In genomic region chr15:36371382-36371781, GRCm38 (mm10) we compare ENCODE assay signal across 13 mouse cellular contexts.
A peak's percentile ranks its signal among the peaks of the same experiment; 100 is the strongest.
DNase-seq lines count a peak whose midpoint lies in the region; ATAC-seq and TF ChIP-seq lines count a peak whose summit lies in the region.
"Had no signal": no experiment of that assay in that cellular context is flagged by ENCODE, and none has a peak within 500 bp of the region (broad histone marks: within the 10 kb centered on the region; RNA-seq: fewer than 3 reads in every experiment).

No protein-coding gene starts in this region.

- H3K4me1 ChIP-seq in midbrain, embryonic 11.5 days (ENCODE audit: control insufficient read depth, insufficient read depth, low read length) = peaks cover 7% of the 10 kb centered on the region
- peaks cover 10% of the 10 kb centered on the region for H3K4me1 ChIP-seq in midbrain, postnatal 0 days (ENCODE audit: insufficient read depth, low read length)
- peaks cover 39% of the 10 kb centered on the region for H3K4me1 ChIP-seq in kidney, embryonic 15.5 days
- H3K4me1 ChIP-seq in stomach, embryonic 15.5 days = peaks cover 14% of the 10 kb centered on the region

- no peak for ATAC-seq in midbrain, embryonic 11.5 days (ENCODE audit: low FRiP score)
- no peak for ATAC-seq in midbrain, postnatal 0 days (ENCODE audit: low FRiP score)
- no peak for ATAC-seq in kidney, embryonic 15.5 days (replicated peaks; ENCODE audit: low FRiP score)
- ATAC-seq in stomach, embryonic 15.5 days (ENCODE audit: insufficient read depth, low FRiP score, low read depth) = 0 out of 2 replicates have a peak, but pooled peaks have one; percentile 42

- H3K9me3 ChIP-seq in midbrain, embryonic 11.5 days (ENCODE audit: control insufficient read depth, low read length) = no peaks in the 10 kb centered on the region
- H3K9me3 ChIP-seq in midbrain, postnatal 0 days (ENCODE audit: low read length) = no peaks in the 10 kb centered on the region
- H3K9me3 ChIP-seq in kidney, embryonic 15.5 days (replicated peaks) = no peaks in the 10 kb centered on the region
- H3K9me3 ChIP-seq in stomach, embryonic 15.5 days = no peaks in the 10 kb centered on the region
- H3K9me3 ChIP-seq: hindbrain, embryonic 10.5 days; liver, embryonic 15.5 days; midbrain, embryonic 10.5 days had no signal

- no peak for TF ChIP-seq CTCF in midbrain, postnatal 0 days (IDR thresholded peaks at IDR 0.05)

- no peak overlapping the region for H3K27ac ChIP-seq in midbrain, embryonic 11.5 days (ENCODE audit: low read depth, low read length)
- no peak overlapping the region for H3K27ac ChIP-seq in midbrain, postnatal 0 days (ENCODE audit: low read depth, low read length)
- H3K27ac ChIP-seq in kidney, embryonic 15.5 days = peak overlapping the region; percentile 69
- peak overlapping the region; percentile 40 for H3K27ac ChIP-seq in stomach, embryonic 15.5 days
- H3K27ac ChIP-seq: hindbrain, embryonic 10.5 days; liver, embryonic 15.5 days; midbrain, embryonic 10.5 days had no signal

- no peaks in the 10 kb centered on the region; the same call in 1 of the 2 replicates for H3K27me3 ChIP-seq in midbrain, embryonic 11.5 days (ENCODE audit: control insufficient read depth, insufficient read depth, low read length)
- H3K27me3 ChIP-seq in midbrain, postnatal 0 days (ENCODE audit: insufficient read depth, low read length) = no peaks in the 10 kb centered on the region
- H3K27me3 ChIP-seq in kidney, embryonic 15.5 days = no peaks in the 10 kb centered on the region
- no peaks in the 10 kb centered on the region for H3K27me3 ChIP-seq in stomach, embryonic 15.5 days (replicated peaks)

- no peak overlapping the region for H3K9ac ChIP-seq in midbrain, embryonic 11.5 days (ENCODE audit: low read length)
- H3K9ac ChIP-seq in midbrain, postnatal 0 days (replicated peaks; ENCODE audit: low read length, poor library complexity, severe bottlenecking) = no peak overlapping the region
- H3K9ac ChIP-seq in kidney, embryonic 15.5 days = no peak overlapping the region
- no peak overlapping the region for H3K9ac ChIP-seq in stomach, embryonic 15.5 days
- H3K9ac ChIP-seq: liver, embryonic 15.5 days had no signal

- peak; percentile 79 for DNase-seq in midbrain, embryonic 11.5 days (ENCODE audit: low spot score, missing footprints)
- no peak for DNase-seq in midbrain, postnatal 0 days (ENCODE audit: low spot score)
- DNase-seq in R1 (ENCODE audit: low read depth, low spot score) = peak; percentile 63
- DNase-seq in thymus, postnatal 25 days = no peak
- DNase-seq in yolk sac, embryonic 10.5 days (ENCODE audit: low spot score) = no peak
- DNase-seq: cerebellum, adult 11 months; retina, postnatal 1 day had no signal

- no peak overlapping the region for H3K4me3 ChIP-seq in midbrain, embryonic 11.5 days (ENCODE audit: low read depth, low read length)
- H3K4me3 ChIP-seq in midbrain, postnatal 0 days (ENCODE audit: low read depth, low read length) = no peak overlapping the region
- H3K4me3 ChIP-seq in kidney, embryonic 15.5 days (replicated peaks) = no peak overlapping the region
- no peak overlapping the region for H3K4me3 ChIP-seq in stomach, embryonic 15.5 days (replicated peaks)
- H3K4me3 ChIP-seq: hindbrain, embryonic 10.5 days; liver, embryonic 15.5 days; midbrain, embryonic 10.5 days had no signal

- no peaks in the 10 kb centered on the region for H3K36me3 ChIP-seq in midbrain, embryonic 11.5 days (ENCODE audit: control insufficient read depth, insufficient read depth, low read length)
- H3K36me3 ChIP-seq in midbrain, postnatal 0 days (ENCODE audit: insufficient read depth, low read length) = no peaks in the 10 kb centered on the region
- H3K36me3 ChIP-seq in kidney, embryonic 15.5 days = no peaks in the 10 kb centered on the region
- H3K36me3 ChIP-seq in stomach, embryonic 15.5 days = no peaks in the 10 kb centered on the region
- H3K36me3 ChIP-seq: hindbrain, embryonic 10.5 days; liver, embryonic 15.5 days; midbrain, embryonic 10.5 days had no signal

- no peak overlapping the region for H3K4me2 ChIP-seq in midbrain, embryonic 11.5 days
- no peak overlapping the region for H3K4me2 ChIP-seq in midbrain, postnatal 0 days (ENCODE audit: low read depth, low read length, poor library complexity, severe bottlenecking)
- H3K4me2 ChIP-seq in kidney, embryonic 15.5 days = no peak overlapping the region
- no peak overlapping the region for H3K4me2 ChIP-seq in stomach, embryonic 15.5 days
- H3K4me2 ChIP-seq: heart, embryonic 11.5 days; liver, embryonic 15.5 days had no signal

Comparison
In these comparisons a context has a peak if more than half of its experiments do, and no peak if none do; other contexts are left out.
1. DNase-seq: peak in midbrain, embryonic 11.5 days (single experiment) and R1 (single experiment); none in midbrain, postnatal 0 days (single experiment), thymus, postnatal 25 days (single experiment) and yolk sac, embryonic 10.5 days (single experiment).
2. H3K27ac ChIP-seq: peak in kidney, embryonic 15.5 days (single experiment) and stomach, embryonic 15.5 days (single experiment); none in midbrain, embryonic 11.5 days (single experiment) and midbrain, postnatal 0 days (single experiment).